Mouse (Mus musculus) brain, adult 2 months (tissue): ENCODE data around the gene Trip10.

Source experiments
- DNase-seq: peaks from one replicate; pipeline ENCODE4 v3.0.0; 2011; ENCODE audit warnings: low read depth, low spot score

Gene Trip10

GRCm38 (mm10) chr17:57249186-57250181, at the start of gene Trip10:
Trip10 (plus strand) TSS chr17:57249455.
- DNase-seq: peak; percentile 79

- DNase-seq: no peak
Measured at GRCm38 (mm10) chr17:57201841-57202724, 47.2 kb upstream of the Trip10 start.

- no peak for DNase-seq
Measured at GRCm38 (mm10) chr17:57207938-57208337, 41.3 kb upstream of the Trip10 start.

- DNase-seq: peak; percentile 10
Measured at GRCm38 (mm10) chr17:57209330-57209729, 39.9 kb upstream of the Trip10 start.

- DNase-seq: no peak
Measured at GRCm38 (mm10) chr17:57211501-57211900, 37.8 kb upstream of the Trip10 start.

- DNase-seq: peak; percentile 56
Measured at GRCm38 (mm10) chr17:57214676-57215387, 34.4 kb upstream of the Trip10 start.

GRCm38 (mm10) chr17:57218335-57218900, 30.8 kb upstream of the Trip10 start:
- no peak for DNase-seq

GRCm38 (mm10) chr17:57219167-57219883, 29.9 kb upstream of the Trip10 start:
- DNase-seq: peak; percentile 65

GRCm38 (mm10) chr17:57219884-57220207, 29.4 kb upstream of the Trip10 start:
- DNase-seq: peak; percentile 30

GRCm38 (mm10) chr17:57221911-57222310, 27.3 kb upstream of the Trip10 start:
- no peak for DNase-seq

- no peak for DNase-seq
Measured at GRCm38 (mm10) chr17:57223313-57223712, 25.9 kb upstream of the Trip10 start.

- no peak for DNase-seq
Measured at GRCm38 (mm10) chr17:57227468-57227867, 21.8 kb upstream of the Trip10 start.

- DNase-seq: no peak
Measured at GRCm38 (mm10) chr17:57228014-57228413, 21.2 kb upstream of the Trip10 start, which contains the start of gene C3. C3 (minus strand) TSS chr17:57228136.

- DNase-seq: no peak
Measured at GRCm38 (mm10) chr17:57228873-57229272, 20.4 kb upstream of the Trip10 start.

- no peak for DNase-seq
Measured at GRCm38 (mm10) chr17:57229851-57230727, 19.2 kb upstream of the Trip10 start.

GRCm38 (mm10) chr17:57230728-57231125, 18.5 kb upstream of the Trip10 start:
- DNase-seq: no peak

- DNase-seq: no peak
Measured at GRCm38 (mm10) chr17:57231321-57231771, 17.9 kb upstream of the Trip10 start.

GRCm38 (mm10) chr17:57232200-57232599, 17.1 kb upstream of the Trip10 start:
- no peak for DNase-seq

- no peak for DNase-seq
Measured at GRCm38 (mm10) chr17:57233038-57233437, 16.2 kb upstream of the Trip10 start.
